Mouse (Mus musculus) lung, adult 18-20 months (tissue): ENCODE data around the gene Cep128.
A peak's percentile ranks its signal among the peaks of the same experiment; 100 is the strongest.
"Not testable (repeated sequence)": the region's sequence is repeated elsewhere in the genome, so short reads cannot be mapped to it uniquely, and the experiment has no call there.

Source experiments
- DNase-seq, 2 experiments: peaks; one replicate each; pipeline ENCODE4 v3.0.0; 2022; ENCODE audit warnings: mixed read lengths in 2 of 2

The Cep128 gene

DNA sequence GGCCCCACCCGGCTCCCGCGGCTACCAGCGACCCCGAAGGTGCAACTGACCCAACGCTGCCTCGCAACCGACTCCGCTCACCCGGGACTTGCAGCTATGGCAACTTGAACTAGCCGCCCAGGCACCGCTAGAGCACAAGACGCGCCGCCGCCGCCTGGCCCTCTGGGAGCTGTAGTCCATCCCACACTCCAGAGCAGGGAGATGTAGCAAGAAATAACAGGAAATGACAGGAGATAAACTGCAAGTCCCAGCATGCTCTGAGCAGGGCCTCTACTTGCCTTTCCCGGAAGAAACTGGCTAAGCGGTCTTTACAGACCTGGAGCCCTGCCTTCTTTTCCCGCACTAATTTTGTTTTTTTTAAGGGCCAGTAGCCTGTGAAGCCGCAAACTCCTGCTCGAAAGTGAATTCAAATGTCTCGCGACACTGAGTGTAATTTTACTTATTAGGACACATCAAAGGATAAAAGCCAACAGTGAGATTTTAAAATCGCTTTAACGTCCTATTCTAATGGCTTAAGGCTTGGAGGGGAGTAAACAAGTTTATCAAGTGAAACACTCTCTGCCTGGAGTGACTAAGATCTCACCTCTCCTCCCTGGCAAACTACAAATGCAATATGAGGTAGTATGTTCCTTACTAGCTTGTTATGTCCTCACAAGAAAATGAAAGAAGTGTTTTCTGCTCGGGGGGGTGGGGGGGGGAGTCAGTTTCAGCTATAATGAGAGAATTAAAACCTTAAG, at the start of gene Cep128, which contains the start of gene Tshr:
Gene Cep128 (minus strand): TSS at position 129 of the 737 bp plus-strand sequence.
Gene Tshr (plus strand): TSS at position 283 of the 737 bp plus-strand sequence.
- peak; percentile 93 to 95 for DNase-seq

DNA sequence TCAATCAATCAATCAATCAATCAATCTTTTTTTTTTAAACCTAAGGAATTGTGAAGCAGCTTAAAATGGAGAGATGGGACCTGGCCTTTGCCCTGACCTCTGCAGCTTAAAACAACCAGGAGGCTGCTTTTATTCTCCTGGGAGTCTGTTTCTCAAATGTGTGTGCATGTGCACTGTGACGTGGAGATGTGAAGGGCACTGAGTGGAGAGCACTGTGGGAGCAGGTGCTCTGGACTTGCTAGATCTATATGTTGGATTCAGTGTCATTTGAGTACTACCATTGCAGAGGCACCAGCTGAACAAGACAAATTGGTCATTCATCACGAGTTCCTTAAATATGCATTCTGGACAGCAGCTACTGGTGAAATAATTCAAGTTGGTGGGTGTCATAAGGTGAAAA, 42.9 kb upstream of the Cep128 start:
- no peak for DNase-seq

DNA sequence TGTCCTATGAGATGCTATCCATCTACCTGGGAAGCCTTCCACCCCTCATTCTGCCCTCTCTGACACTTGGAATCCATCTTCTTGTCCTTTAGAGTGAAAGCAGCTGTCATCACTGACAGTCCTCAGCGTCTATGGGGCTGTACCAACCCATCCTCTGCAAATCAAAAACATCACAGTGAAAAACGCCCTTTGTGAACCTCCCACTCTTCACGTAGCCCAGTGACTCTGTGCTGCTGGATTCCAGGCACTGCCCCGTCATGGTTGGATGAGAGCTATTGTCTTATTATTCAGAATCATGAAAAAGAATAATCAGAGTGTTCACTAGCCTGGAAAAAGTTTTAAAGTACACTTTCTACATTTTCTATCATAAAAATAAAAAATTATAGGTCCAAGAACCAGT, 42.3 kb upstream of the Cep128 start:
- DNase-seq, result no peak

DNA sequence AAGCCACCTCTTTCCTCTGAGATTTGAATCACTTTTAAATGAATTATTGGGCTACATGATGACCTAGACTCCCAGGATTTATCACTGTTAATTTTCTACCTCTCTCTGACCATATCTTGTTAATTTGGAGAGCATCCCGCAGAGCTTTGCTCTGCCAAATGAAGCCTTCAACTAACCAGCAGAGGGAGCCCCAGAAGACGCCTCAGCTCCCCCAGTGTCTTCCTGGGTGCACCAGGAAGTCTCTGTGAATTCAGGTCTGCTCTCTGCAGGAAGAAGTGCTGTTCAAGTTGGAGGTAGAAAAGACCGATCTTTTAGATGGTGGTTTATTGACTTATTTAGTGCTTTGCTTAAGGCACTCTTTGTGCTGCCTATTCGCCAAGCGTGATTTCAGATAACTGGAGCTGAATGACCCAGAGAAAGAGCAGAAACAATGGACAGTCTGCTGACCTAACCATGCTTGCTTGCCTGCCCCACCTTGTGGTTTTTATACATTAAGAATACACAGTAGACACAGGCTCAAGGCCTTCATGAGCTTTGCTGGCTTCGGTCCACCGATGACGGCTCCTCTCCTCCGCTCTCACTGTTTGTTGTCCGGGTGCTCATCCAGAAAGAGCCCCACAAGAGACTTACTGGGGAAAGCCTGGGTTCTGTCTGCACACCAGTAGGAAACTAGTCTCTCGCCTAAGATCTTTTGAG, 39.1 kb upstream of the Cep128 start:
- peak; percentile 7 to 12 for DNase-seq

DNA sequence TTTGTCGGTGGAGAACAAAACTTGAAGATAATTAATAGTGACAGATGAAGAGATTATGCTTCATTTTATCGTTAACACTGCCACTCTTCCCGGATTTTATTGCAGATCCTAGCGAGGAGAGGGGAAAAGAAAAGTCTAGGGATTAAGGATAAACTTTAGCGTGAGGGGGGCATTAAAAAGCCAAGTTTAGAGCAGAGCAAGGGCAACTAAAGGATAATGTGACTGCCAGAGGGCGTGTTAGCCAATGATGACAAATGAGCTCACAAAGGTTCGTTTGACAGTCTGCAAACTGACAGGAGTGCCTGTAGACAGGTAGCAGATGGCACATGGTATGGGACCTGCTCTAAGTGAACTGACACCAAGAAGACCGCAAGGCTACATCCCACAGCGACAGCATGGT, 37.1 kb upstream of the Cep128 start:
- no peak for DNase-seq

DNA sequence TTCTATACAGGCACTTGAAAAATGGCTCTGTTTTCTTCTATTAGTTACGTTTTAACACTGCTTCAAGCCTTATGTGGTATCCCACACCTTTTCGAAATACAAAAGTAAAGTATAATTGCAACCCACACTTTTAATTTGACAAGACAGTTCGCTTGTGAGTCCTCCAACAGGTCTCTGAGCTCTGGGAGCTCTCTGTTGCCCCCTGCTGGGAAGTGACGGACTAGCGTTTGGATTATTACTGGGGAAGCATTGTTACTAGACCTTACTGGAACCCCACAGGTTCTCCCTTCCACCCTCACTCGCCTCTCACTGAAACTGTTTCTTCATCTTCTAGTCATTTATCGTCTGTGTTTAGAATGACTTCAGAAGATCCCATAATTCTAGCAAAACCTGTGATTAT, 34.6 kb upstream of the Cep128 start:
- peak; percentile 43 to 58 for DNase-seq

DNA sequence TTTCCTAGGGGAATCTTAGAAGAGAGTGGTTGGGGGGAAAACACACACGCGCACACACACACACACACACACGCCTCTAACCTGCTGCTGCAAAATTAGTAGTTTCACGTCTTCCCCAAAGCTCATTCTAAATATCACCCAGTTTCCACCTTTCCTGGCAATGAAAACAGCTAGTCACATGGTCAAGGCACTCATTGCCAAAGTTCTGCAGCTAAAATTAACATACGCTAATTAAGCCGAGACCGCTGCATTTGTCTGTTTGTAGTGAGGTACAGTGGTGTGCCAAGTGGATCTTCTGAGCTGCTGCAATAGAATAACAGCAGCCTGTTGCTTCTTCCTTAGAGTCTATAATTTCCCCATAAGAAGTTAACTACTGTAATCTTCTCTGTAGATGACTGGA, 32.6 kb upstream of the Cep128 start:
- DNase-seq, result no peak

DNA sequence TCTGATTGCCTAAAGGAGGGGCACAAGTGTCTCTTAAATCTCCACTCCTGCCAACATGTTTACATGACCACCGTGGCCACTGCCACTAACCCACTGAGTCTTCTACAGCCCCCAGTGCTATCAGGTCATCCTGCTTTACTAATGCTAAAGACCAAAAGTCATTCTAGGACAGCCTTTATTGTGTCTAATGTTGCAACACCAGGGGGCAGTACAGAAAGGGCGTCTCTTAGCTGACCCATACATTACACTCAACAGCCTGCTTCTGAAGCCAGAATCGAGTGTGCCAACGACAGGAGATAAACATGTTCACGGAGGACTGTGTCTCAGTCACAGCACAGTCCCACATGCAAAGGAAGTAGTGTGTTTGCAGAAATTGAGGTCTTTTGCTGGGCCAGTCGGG, 30.9 kb upstream of the Cep128 start:
- no peak for DNase-seq

DNA sequence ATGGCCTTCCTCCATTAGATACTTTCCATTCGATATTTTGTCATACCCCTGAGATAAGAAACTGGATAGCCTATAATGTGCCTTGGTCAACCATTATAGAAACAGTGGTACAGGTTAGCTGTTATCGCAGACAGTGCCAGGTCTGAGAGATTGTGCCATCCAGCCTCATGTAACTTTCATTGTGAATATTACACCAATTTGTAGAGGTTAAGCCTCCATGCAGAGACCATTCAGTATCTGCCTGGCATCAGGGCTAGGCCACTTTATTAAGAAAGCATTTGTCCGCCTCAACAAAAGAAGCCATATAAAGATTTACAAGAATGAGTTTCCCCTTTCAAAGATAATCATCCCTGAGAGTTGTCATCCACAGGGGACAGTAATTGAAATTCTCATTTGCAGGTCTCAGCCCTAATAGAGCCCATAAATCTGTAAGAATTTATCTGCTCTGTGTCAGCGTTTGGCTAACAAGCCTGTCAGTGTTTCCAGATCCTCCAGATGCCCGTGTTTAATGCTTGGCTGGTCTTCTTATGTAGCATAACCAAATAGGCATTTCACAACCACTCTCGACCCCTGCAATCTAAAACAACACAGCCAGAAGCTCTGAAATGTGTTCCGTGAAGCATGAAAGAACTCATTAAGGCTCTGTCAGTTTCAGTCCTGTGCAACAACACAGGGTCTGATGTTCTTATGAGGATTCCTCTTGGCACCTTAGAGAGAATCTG, 28.4 kb upstream of the Cep128 start:
- no peak for DNase-seq

DNA sequence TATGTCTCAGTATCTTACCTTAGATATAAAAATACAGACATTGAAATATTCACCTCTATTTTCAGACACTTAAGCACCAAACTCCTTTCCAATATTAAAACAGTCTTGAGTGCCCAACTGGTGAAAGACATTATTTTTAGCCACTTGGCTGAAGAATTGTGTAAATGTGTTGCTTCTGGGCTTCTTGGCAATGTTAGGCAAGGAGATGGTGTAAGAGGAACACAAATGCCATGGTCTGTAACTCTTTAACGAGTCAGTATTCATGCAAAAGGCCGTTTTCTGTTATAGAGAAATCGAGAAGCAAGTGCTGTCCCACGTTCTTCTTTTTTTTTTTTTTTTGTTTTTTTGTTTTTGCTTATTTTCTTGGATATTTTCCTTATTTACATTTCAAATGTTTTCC, 26.1 kb upstream of the Cep128 start:
- DNase-seq, result no peak

DNA sequence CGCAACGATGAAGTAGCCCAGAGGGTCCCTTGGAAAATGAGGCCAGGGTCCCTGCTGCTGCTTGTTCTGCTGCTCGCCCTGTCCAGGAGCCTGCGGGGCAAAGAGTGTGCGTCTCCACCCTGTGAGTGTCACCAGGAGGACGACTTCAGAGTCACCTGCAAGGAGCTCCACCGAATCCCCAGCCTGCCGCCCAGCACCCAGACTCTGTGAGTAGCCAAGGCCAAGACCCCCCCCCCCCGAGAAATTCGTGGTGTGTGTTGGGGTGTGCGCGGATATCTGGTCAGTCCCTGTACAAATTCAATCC, 16.8 kb upstream of the Cep128 start:
- no peak for DNase-seq

DNA sequence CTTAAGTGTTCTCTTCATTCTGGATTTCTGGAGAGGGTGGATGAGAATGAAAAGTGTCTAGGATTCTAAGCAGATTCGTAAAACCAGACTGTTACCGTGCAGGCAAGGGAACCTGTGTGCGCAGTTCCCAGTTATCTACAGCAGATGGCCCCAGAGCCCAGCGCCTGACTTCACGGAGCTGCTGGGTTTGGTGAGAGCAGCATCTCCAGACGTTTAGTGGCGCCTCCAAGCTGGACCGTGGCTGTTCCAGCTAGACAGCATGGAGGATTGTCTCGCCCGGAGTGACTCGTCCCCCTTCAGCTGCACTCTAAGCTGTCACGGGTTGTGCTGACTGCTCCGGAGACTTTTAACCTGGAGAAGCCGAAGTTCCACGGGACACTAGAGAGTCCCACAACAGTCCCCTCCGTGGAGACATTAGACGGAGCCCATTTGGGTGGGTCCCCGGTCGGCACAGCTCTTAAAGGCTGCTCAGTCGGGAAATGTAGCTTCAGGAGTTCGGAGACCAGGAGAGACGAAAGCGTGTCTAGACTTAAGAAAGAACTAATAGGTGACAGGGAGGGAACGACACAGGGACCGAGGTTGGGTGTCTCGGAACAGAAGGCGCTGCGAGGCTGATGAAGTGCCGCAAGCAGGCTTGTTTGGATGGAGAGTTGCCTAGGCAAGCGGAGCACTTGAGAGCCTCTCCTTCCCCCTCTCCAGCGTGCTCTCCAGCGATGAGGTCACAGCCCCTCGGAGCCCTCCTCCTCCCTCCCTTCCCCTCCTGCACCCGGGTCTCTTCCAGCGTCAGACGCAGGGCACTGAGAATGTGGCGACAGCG, 16.2 kb upstream of the Cep128 start:
- peak; percentile 46 to 47 for DNase-seq

DNA sequence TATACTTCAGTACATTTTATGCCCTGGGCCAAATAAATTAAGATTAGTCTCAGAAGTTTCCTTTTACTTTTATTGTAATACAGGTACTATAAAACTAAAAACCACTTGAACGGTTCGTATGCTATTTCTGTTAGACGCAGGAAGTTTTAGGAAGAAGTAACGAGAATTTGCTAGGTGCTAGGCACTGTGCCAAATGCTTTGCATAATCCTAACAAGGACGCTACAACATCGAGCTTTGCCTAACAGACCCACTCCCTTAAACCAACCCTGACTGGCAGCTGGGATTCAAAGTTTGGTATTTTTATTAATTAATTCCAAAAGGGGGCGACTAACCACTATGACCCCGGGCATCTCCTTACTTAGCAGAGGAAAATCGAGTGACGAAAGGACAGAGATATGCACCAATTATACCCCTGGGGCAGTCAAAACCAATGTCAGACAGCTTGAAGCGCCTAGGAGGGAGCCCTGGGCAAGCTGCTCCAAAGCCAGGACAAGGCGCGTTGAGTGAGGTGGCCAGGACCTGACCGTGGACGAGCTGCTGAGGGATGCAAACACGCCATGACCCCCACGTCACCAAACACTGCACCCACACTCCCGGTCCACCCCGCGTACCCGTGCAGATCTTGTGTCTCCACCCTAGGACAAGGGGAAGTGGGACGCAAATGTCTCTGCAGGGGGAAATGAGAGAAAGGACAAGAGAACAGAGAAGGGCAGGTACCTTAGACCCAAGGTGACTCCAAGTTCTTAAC, 519 bp downstream of the Cep128 start:
- DNase-seq, result no peak

DNA sequence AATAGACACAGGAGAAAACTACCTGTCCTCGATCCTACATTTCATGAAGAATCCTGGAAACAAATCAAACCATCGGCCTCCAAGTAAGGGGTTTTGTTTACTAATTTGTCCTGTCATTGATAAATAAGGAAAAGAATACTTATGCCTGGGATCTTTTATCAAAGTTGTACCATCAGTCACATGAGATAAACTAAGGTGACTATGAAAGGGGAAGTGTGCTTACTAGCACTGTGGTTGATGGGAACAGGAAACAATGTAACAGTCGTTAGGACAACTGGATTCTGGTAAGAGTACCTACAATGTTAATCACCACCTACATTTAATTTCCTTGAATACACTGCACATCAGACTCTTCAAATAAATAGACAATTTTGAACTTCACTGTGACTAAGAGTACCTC, 15.0 kb downstream of the Cep128 start:
- DNase-seq, result no peak

DNA sequence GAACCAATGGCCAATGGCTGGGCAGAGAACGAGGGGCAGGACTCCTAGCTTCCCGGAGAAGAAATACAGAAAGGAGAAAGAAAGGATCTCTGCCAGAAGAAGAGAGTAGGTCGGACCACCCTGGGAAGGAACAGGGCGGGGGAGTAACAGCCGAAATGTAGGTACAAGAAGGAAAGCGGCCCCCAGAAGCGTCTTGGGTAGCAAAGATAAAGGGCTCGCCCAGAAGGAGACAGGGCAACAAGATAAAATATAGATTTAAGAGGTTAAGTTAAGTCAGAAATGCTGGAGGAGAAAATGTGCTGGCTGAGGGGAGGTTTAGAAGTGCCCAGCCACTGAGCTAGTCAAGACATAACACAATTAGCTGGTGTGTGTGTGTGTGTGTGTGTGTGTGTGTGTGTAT, 30.4 kb downstream of the Cep128 start:
- DNase-seq, result no peak

DNA sequence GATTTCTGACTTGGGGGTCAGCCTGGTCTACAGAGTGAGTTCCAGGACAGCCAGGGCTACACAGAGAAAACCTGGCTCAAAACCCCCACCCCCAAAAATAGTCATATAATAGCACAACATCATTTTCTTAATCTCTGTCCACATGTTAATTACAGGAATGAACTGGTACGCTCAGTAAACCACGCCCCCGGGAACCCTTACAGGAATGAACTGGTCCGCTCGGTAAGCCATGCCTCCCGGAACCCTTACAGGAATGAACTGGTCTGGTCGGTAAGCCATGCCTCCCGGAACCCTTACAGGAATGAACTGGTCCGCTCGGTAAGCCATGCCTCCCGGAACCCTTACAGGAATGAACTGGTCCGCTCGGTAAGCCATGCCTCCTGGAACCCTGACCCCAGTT, 45.6 kb downstream of the Cep128 start:
- DNase-seq, result not testable (repeated sequence)

DNA sequence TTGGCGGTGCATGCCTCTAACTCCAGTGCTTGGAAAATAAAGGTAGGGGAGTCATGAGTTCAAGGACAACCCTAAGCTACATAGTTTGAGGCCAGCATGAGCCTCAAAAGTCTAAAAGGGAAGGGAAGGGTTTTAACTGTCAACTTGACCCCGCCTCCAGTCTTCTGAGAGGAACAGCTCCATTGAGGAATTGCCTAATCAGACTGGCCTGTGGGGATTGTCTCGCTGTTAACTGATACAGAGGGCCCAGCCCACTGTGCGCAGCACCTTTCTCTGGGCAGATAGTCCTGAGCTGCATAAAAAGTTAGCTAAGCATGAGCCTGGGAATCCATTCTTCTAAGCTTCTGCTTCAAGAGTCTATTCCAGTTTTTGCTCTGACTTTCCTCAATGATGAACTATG, 56.7 kb downstream of the Cep128 start:
- no peak for DNase-seq

DNA sequence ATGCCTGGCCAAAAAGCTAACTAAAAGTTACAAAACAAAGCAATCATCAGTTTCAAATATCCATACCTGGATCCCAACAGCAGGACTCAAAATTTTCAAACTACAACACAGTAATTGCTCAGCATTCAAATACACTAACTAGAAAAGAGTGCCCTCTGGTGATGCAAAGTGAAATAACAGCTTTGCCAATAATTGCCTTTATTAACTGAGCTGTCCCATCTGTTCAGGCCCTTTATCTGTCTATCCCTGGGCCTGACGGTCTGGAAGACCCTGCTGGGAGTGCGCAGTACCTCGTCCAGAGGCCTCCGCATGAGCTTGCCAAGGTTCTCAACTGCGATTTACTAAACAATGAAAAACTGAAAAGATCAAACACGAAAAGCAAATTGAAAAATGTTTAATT, 58.1 kb downstream of the Cep128 start:
- DNase-seq, result peak in 1 of 2 experiments; percentile 5

DNA sequence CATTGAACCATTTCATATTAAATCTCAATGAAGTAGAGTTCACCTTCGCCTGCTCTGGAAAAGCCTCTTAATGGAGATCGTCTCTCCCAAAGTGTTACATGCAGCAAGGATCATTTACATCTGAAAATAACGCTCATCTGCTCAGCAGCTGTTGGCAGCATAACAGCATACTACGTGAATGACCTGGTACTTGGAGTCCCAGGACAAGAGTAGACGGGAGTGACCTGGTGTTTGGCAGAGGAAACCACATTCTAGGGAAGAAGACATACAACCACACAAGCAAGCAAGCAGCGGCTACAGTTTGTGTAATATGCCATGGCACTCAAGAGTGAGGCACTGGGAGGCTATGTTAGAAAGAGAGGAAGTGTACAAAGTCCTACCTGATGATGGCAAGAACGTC, 69.2 kb downstream of the Cep128 start:
- DNase-seq, result no peak

DNA sequence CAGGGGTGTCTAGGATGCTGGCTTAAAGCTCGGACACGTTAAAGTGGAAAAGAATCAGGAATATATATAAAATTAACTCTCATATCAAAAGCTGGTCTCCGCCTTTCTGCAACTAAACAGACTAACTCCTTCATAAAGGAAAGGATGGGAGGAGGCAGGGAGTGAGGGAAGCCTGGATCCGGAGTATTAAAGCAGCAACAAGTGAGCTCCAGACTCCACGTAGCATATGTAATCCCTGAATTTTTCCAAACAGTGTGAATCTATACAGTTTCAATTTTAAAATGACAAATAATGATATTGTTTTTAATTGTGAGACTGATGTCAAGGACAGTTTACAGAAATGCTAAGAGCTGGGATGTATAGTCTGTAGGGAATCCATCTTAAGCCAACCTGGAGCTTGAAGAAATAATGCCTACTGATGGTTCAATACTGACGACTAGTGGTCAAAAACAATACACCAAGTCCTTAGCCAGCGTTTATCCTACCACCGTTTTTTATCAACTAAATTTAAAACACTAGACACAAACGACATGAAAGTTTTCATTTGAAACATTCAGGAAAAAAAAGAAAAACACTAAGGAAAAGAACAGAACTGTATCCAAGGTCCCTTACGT, 70.1 kb downstream of the Cep128 start:
- no peak for DNase-seq

DNA sequence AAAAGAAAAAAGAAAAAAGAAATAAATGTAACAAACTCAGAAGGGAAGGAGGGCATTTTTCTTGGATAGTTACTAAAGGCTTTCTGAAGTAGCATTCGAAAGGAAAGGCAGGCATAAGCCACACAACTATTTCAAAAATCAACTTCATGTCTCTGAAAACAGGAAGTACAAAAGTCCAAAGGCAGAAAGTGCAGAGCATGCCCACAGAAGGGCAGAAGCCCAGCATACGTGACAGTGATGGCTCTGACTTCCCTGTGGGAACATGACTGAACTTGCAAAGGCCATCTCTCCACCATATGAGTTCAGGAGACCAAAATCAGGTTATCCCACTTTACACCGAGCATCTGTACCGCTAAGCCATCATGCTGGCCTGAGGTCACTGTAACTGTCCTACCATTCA, 71.6 kb downstream of the Cep128 start:
- no peak for DNase-seq

DNA sequence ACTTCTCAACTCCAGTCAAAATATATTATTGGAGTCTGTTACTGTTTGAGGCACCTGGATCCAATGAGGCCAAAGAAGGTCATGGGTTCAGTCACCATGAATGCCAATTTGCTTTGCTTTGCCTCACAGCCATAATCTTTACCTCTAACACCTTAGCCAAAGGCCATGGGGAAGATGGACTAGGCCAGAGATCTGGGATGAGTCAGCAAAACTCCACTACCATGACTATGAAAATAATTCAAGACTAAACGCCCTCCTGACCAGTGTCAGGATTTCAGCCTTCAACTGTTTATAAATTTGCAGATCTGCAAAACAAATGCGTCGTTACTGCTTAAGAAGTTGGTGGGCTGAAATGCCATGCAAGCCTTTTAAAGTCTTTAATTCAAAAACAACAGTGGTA, 76.5 kb downstream of the Cep128 start:
- DNase-seq, result no peak
